Mouse (Mus musculus): ENCODE measurements around the gene Pigo. TPM values are rescaled to one million over a fixed set of nuclear protein-coding genes. Genes with fewer than 3 reads are reported as not detected.

Gene Pigo
- total and polyA plus RNA-seq, 2 experiments from 2014 or later = 22.1 to 27.7 TPM

DNA sequence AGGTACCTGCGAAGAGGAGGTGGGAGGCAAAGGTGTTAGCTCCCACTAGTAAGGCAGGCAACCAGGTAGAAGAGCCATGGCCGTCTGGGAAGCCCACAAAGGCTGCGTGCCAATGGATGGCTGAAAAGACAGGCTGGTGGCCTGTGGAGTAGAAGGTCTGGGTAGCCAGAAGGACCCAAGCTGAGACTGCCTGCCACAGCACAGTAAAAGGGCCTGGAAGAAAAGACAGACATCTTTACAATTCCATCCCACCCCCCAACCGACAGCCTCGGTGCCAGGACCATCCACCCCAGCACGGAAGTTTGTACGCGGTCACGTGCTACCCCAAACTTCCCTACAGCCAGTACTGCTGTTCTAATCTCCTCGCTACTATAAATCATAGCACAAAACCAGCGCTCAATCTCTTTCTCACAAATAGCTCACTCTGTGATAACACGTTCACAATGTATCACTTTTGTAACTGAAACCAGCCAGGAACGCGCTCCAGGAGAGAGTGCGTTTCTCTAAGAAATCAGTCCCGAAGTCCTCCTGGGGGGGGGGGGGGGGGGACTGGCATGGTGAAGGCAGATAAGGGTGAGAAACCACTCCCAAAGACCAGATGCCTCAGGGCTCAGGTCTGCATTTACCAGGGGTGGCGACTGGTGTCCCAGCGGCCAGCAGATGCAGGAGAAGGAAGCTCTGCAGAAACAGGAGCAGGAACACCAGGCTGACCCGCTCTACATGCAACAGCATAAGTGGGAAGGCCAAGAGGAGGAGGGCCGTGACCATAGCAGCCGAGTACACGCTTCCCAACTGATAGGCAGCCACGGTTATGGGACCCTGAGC lies 5.8 kb downstream of the Pigo start:
- H3K27ac ChIP-seq = no peak overlapping the region
- H3K27me3 ChIP-seq (ENCODE audit: insufficient read depth, low read length) = no peaks in the 10 kb centered on the region
- H3K4me2 ChIP-seq (ENCODE audit: low read depth, low read length) = no peak overlapping the region
- ATAC-seq (no peak), DNase-seq (ENCODE audit: low spot score) (no peak)
- H3K36me3 ChIP-seq (ENCODE audit: insufficient read depth, low read length) = peaks cover 45% of the 10 kb centered on the region
- no peak overlapping the region for H3K4me3 ChIP-seq (ENCODE audit: low read length)
- peaks cover 11% of the 10 kb centered on the region for H3K4me1 ChIP-seq (ENCODE audit: insufficient read depth, low read length)
- TF ChIP-seq CTCF (IDR thresholded peaks at IDR 0.05; ENCODE audit: low read depth) = no peak
- H3K9me3 ChIP-seq (ENCODE audit: low read length) = no peaks in the 10 kb centered on the region
- H3K9ac ChIP-seq (replicated peaks; ENCODE audit: low read length) = no peak overlapping the region
- WGBS = 95% methylated on average over 23 of the region's 23 CpGs

DNA sequence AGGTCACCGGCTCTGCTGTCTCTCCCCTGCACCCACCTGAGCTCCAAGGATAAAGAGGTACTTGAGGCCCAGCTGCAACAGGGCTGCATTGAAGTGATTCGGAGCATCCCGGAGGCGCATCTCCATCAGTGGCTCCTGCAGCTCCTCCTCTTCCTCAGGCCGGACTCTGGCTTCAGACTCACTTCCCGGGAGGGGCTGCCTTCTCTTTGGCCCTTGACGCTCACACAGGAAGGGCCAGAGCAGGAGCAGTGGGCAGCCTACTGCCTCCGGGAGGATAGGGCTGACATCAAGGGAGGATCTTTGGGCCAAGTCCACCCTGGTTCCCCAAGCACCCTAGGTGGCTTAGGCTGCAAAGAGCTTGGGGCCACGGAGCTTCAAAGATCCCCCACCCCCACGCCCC lies 6.4 kb downstream of the Pigo start:
- Histone ChIP-seq H3K9ac (replicated peaks; ENCODE audit: low read length) (no peak overlapping the region), H3K27me3 (ENCODE audit: insufficient read depth, low read length) (no peaks in the 10 kb centered on the region), H3K4me3 (ENCODE audit: low read length) (no peak overlapping the region), H3K4me1 (ENCODE audit: insufficient read depth, low read length) (peaks cover 4% of the 10 kb centered on the region), H3K9me3 (ENCODE audit: low read length) (no peaks in the 10 kb centered on the region), H3K36me3 (ENCODE audit: insufficient read depth, low read length) (peaks cover 45% of the 10 kb centered on the region), H3K27ac (no peak overlapping the region), H3K4me2 (ENCODE audit: low read depth, low read length) (no peak overlapping the region)
- no peak for TF ChIP-seq CTCF (IDR thresholded peaks at IDR 0.05; ENCODE audit: low read depth)
- DNase-seq (ENCODE audit: low spot score) (no peak), ATAC-seq (no peak)
- WGBS = 92% methylated on average over 10 of the region's 10 CpGs

DNA sequence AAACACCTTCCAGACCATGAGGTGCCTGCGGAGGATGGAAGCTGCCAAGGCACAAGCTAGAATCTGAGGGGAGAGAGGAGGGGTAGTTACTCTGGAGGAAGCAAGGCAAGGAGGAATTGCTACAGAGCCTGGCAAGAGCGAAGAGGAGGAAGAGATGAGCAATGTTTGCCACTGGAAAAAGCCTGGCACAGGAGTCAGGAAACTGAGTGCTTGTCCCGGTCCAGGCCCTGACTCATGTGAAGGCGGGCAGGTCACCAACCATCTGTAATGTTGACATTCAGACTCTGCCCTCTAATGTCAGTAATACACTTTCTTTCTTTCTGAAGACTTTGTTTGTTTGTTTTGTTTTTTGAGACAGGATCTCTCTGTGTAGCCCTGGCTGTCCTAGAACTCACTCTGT lies 7.5 kb downstream of the Pigo start:
- H3K4me3 ChIP-seq (ENCODE audit: low read length) = no peak overlapping the region
- H3K4me2 ChIP-seq (ENCODE audit: low read depth, low read length) = no peak overlapping the region
- H3K9me3 ChIP-seq (ENCODE audit: low read length) = no peaks in the 10 kb centered on the region
- H3K27ac ChIP-seq = no peak overlapping the region
- peaks cover 42% of the 10 kb centered on the region for H3K36me3 ChIP-seq (ENCODE audit: insufficient read depth, low read length)
- TF ChIP-seq CTCF (IDR thresholded peaks at IDR 0.05; ENCODE audit: low read depth) = no peak
- H3K9ac ChIP-seq (replicated peaks; ENCODE audit: low read length) = no peak overlapping the region
- H3K27me3 ChIP-seq (ENCODE audit: insufficient read depth, low read length) = no peaks in the 10 kb centered on the region
- DNase-seq (ENCODE audit: low spot score) = no peak
- WGBS = 94% methylated on average over 4 of the region's 4 CpGs
- no peak for ATAC-seq
- no peaks in the 10 kb centered on the region for H3K4me1 ChIP-seq (ENCODE audit: insufficient read depth, low read length)

GRCm38 (mm10) chr4:43012091-43012490 lies 13.5 kb downstream of the Pigo start:
- no peak for ATAC-seq
- Histone ChIP-seq H3K9me3 (ENCODE audit: low read length) (no peaks in the 10 kb centered on the region), H3K27me3 (ENCODE audit: insufficient read depth, low read length) (no peaks in the 10 kb centered on the region), H3K4me2 (ENCODE audit: low read depth, low read length) (no peak overlapping the region), H3K9ac (replicated peaks; ENCODE audit: low read length) (no peak overlapping the region), H3K27ac (no peak overlapping the region), H3K4me3 (ENCODE audit: low read length) (no peak overlapping the region), H3K36me3 (ENCODE audit: insufficient read depth, low read length) (peaks cover 4% of the 10 kb centered on the region; the same call in 1 of the 2 replicates), H3K4me1 (ENCODE audit: insufficient read depth, low read length) (no peaks in the 10 kb centered on the region)
- TF ChIP-seq CTCF (IDR thresholded peaks at IDR 0.05; ENCODE audit: low read depth) = no peak
- DNase-seq (ENCODE audit: low spot score) = no peak
- 100% methylated on average over 1 of the region's 1 CpGs for WGBS

- WGBS = under 1% methylated on average over 37 of the region's 37 CpGs
- TF ChIP-seq CTCF (IDR thresholded peaks at IDR 0.05; ENCODE audit: low read depth) = no peak
- DNase-seq (ENCODE audit: low spot score) (peak; percentile 87), ATAC-seq (peak; percentile 92)
- Histone ChIP-seq H3K27ac (no peak within 1 kb of the TSS), H3K4me2 (ENCODE audit: low read depth, low read length) (peak within 1 kb of the TSS; percentile 92), H3K4me3 (ENCODE audit: low read length) (peak within 1 kb of the TSS; percentile 72), H3K36me3 (ENCODE audit: insufficient read depth, low read length) (no peaks in the 10 kb centered on the region), H3K9ac (replicated peaks; ENCODE audit: low read length) (peak within 1 kb of the TSS; percentile 59), H3K9me3 (ENCODE audit: low read length) (no peaks in the 10 kb centered on the region), H3K27me3 (ENCODE audit: insufficient read depth, low read length) (no peaks in the 10 kb centered on the region), H3K4me1 (ENCODE audit: insufficient read depth, low read length) (no peaks in the 10 kb centered on the region)
Observed at GRCm38 (mm10) chr4:43010161-43011038, 15.2 kb downstream of the Pigo start, which contains the start of gene Fancg. Gene Fancg (minus strand): TSS chr4:43010506.

- Histone ChIP-seq H3K36me3 (ENCODE audit: insufficient read depth, low read length) (no peaks in the 10 kb centered on the region), H3K27me3 (ENCODE audit: insufficient read depth, low read length) (no peaks in the 10 kb centered on the region), H3K9me3 (ENCODE audit: low read length) (no peaks in the 10 kb centered on the region), H3K4me2 (ENCODE audit: low read depth, low read length) (no peak overlapping the region), H3K4me3 (ENCODE audit: low read length) (no peak overlapping the region), H3K27ac (no peak overlapping the region), H3K9ac (replicated peaks; ENCODE audit: low read length) (no peak overlapping the region), H3K4me1 (ENCODE audit: insufficient read depth, low read length) (no peaks in the 10 kb centered on the region)
- peak; percentile 60 for TF ChIP-seq CTCF (IDR thresholded peaks at IDR 0.05; ENCODE audit: low read depth)
- WGBS = 64% methylated on average over 2 of the region's 2 CpGs
- ATAC-seq (no peak), DNase-seq (ENCODE audit: low spot score) (peak; percentile 45)
Observed at GRCm38 (mm10) chr4:43005765-43006164, 19.9 kb downstream of the Pigo start.
